Mouse (Mus musculus) lung, adult 2 months (tissue): ENCODE results near the gene Ipo9.

Experiments
- CTCF ChIP-seq: fragments of 200-500 bp; IDR thresholded peaks from 2 replicates; pipeline ENCODE4 v1.5.1; 2011; ENCODE audit warnings: mild to moderate bottlenecking, low read length, control low read depth; ENCODE audit not compliant: insufficient read depth
- POLR2A ChIP-seq: fragments of 200-500 bp; IDR thresholded peaks from 2 replicates; pipeline ENCODE4 v1.6.1; 2011; ENCODE audit warnings: low read depth, mild to moderate bottlenecking, control low read depth, low read length, borderline replicate concordance; ENCODE audit errors: extremely low read depth

GRCm38 (mm10) chr1:135466935-135467334 lies 36.6 kb upstream of the Ipo9 start:
- TF ChIP-seq CTCF, result no peak
- TF ChIP-seq POLR2A, result no peak
